Mouse (Mus musculus): ENCODE measurements at regions not wholly inside any gene's neighbourhood (a gene's known extent, or its start where the extent isn't known, plus 50 kb on each side); places are given as distances from the start of the nearest gene placed in this dataset.
A peak's percentile ranks its signal among the peaks of the same experiment; 100 is the strongest.

GRCm38 (mm10) chr16:87783561-87784304 lies 85.0 kb downstream of the Bach1 start:
- no peak for DNase-seq (ENCODE audit: low spot score)

DNA sequence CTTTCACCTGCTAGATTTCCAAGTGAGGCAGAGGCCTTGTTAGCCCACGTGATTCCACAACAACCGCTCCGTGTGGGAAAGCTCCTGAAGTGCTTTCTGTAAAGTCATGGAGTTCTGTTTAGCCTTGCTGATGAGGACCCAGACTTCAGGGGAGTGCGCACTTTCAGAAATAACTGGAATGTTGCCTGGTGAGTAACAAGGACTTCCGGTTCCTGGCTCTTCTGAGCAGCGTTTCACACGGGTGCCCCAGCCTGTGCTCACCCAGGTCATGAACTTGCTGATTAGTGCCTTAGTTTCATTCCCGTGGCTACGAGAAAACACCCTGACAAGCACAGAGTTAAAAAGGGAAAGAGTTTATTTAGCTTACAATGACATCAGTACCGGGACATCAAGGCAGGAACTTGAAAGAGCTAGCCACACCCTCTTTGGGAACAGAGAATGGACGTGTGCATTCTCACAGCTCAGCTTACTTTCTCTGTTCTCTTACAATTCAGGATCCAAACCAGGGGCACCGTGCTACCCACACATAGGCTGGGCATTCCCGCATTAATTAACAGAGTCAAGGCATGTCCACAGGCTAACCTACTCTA lies 85.8 kb downstream of the Bach1 start:
- DNase-seq (ENCODE audit: low spot score) = no peak

GRCm38 (mm10) chr16:87789539-87789938 lies 90.8 kb downstream of the Bach1 start:
- DNase-seq (ENCODE audit: low spot score) = no peak

DNA sequence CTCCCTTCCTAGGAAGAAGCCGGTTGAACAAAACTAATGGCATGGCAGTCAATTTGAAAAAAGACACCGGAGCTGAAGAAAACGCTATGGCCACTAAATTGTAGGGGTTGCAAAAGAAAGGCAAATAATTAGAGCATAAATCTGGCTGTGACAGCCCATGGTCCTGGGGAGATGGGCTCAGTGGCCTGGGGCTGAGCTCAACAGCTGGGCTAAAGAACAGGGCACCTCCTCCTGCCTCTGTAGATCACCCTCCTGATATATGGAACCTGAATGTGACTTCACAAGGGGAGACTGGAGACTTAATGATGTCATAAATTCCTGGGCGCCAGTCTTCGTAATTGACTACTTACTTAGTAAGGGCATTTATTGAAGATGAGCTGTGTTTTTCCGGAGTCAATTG lies 91.2 kb downstream of the Bach1 start:
- no peak for DNase-seq (ENCODE audit: low spot score)

- DNase-seq (ENCODE audit: low spot score) = no peak
These were observed 97.9 kb downstream of the Bach1 start for GRCm38 (mm10) chr16:87796514-87797248.

DNA sequence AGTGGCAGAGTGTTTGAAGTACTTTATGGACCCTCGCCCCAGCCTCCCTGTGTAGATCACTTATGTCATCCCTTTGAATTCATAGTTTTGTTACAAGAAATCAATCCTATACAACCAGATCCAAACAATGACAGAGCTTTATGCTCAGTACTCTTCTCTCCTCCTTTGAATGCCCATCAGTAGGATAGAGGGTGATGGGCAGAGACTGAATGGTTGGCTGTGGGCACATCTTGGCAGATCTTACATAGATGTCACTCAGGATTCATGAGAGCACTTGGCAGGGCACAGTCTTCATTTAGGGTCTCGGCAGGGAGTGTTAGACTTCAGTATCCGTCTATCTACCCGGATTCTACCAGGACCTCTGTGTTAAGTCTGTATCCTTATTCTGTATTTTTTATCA lies 103.6 kb downstream of the Bach1 start:
- no peak for DNase-seq (ENCODE audit: low spot score)

DNA sequence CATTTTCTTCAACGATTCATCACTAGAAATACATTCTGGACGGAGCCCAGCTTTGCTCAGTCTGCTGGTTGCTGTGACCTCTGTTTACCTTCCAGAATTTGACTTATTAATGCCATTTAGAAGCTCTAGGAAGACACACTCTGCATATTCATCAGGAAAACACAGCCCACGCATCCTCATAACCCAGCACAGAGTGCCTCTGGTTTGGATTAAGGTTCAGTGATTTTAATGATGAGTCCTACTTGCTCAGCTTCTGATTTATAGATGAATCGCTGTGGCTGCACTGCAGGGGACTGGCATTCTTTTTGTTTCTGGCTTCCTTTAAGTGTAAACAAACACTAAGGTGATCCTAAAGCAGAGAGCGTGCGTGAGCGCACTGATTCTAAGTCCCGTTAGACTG lies 118.8 kb downstream of the Bach1 start:
- DNase-seq (ENCODE audit: low spot score) = no peak

- DNase-seq (ENCODE audit: low spot score) = no peak
These were observed 135.6 kb downstream of the Bach1 start for GRCm38 (mm10) chr16:87834296-87834695.

DNA sequence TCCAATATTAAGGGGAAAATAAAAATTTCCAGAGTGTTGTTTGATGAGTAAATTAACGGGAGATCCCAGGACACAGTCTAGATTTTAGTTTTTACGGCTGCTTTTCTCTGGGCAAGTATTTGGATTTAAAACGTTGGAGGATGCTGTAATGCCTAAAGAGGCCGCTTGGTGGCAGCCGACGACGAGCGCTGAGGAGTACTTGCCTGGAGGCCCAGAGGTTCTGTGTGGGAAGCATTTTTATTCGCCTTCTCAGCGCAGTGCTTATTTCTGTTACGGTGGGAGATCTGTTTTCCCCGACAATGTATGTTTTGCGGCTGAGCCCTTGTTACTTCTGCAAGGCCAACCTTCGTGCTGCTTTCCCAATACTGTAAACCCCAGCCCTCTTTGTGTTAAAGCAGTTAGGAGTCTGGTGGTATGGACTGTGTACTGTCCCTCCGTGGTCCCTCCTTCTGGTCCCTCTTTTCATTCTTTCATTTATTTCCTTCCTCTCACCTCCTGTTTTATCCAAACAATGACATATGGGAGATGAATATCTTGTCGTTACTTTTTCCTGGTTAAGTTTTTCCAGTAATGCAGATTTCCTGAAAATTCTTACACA lies 142.3 kb downstream of the Bach1 start:
- peak; percentile 53 for DNase-seq (ENCODE audit: low spot score)
